Mouse (Mus musculus) intestine, embryonic 16.5 days (tissue): ENCODE measurements around the gene Atp2a1. TPM values are rescaled to one million over a fixed set of nuclear protein-coding genes. Genes with fewer than 3 reads are reported as not detected.

ENCODE experiments used
- polyA plus RNA-seq: library from polyadenylated mRNA; unstranded; fragments of >200 nt; fragmentation: Nextera tagmentation; extraction: Ambion mirVana; gene quantifications from 2 replicates; pipeline ENCODE4 v1.2.1, GENCODE M21; 2015

Gene Atp2a1
- polyA plus RNA-seq, 1 experiment from 2014 or later: 1.3 TPM

Other genes starting within 250 kb of the Atp2a1 start
- gene Sbk1, start 190.5 kb downstream of the Atp2a1 start, polyA plus RNA-seq: 7.1 and 8.9 TPM in 2 replicates
- 0.78 and 1.3 TPM in 2 replicates for gene Lat, start 93.5 kb downstream of the Atp2a1 start, polyA plus RNA-seq
- 70.0 and 76.2 TPM in 2 replicates for gene Spns1, start 85.7 kb downstream of the Atp2a1 start, polyA plus RNA-seq
- 0.99 and 1.4 TPM in 2 replicates for gene Nfatc2ip, start 66.4 kb downstream of the Atp2a1 start, polyA plus RNA-seq
- gene Cd19, start 48.2 kb downstream of the Atp2a1 start, polyA plus RNA-seq: 0.28 and 0.37 TPM in 2 replicates
- 22.6 and 25.0 TPM in 2 replicates for gene Rabep2, start 34.3 kb downstream of the Atp2a1 start, polyA plus RNA-seq
- 43.2 and 44.6 TPM in 2 replicates for gene Sh2b1, start 12.3 kb upstream of the Atp2a1 start, polyA plus RNA-seq
- 229 and 244 TPM in 2 replicates for gene Tufm, start 24.3 kb upstream of the Atp2a1 start, polyA plus RNA-seq
- 25.8 and 29.4 TPM in 2 replicates for gene Atxn2l, start 40.3 kb upstream of the Atp2a1 start, polyA plus RNA-seq
- gene Eif3c, start 103.3 kb upstream of the Atp2a1 start, polyA plus RNA-seq: 180 and 194 TPM in 2 replicates
- gene Apobr, start 121.8 kb upstream of the Atp2a1 start, polyA plus RNA-seq: 0.65 and 1.5 TPM in 2 replicates
- 44.7 and 54.7 TPM in 2 replicates for gene Cln3, start 122.7 kb upstream of the Atp2a1 start, polyA plus RNA-seq
- not detected in 2 replicates for gene Il27, start 131.8 kb upstream of the Atp2a1 start, polyA plus RNA-seq
- gene Nupr1, start 167.8 kb upstream of the Atp2a1 start, polyA plus RNA-seq: 70.8 and 73.3 TPM in 2 replicates
- 42.7 and 49.8 TPM in 2 replicates for gene Sgf29, start 186.2 kb upstream of the Atp2a1 start, polyA plus RNA-seq
- gene Sult1a1, start 213.3 kb upstream of the Atp2a1 start, polyA plus RNA-seq: 7.5 and 7.6 TPM in 2 replicates
- gene Bola2, start 232.3 kb upstream of the Atp2a1 start, polyA plus RNA-seq: 111 and 112 TPM in 2 replicates
- 8.3 and 8.9 TPM in 2 replicates for gene Slx1b, start 232.7 kb upstream of the Atp2a1 start, polyA plus RNA-seq
- 38.0 and 38.7 TPM in 2 replicates for gene Coro1a, start 244.7 kb upstream of the Atp2a1 start, polyA plus RNA-seq